Mouse (Mus musculus) heart, adult 2 months (tissue): ENCODE results near the gene Evi5l.

Experiments used
- CTCF ChIP-seq: fragments of 200-600 bp; IDR thresholded peaks from 2 replicates; pipeline ENCODE4 v1.8.1; 2022; ENCODE audit warnings: antibody characterized with exemption, mild to moderate bottlenecking, moderate library complexity
- POLR2A ChIP-seq: fragments of 200-500 bp; IDR thresholded peaks from 2 replicates; pipeline ENCODE4 v1.6.1; 2011; ENCODE audit warnings: mild to moderate bottlenecking, low read depth, low read length, control low read depth; ENCODE audit not compliant: insufficient read depth

DNA sequence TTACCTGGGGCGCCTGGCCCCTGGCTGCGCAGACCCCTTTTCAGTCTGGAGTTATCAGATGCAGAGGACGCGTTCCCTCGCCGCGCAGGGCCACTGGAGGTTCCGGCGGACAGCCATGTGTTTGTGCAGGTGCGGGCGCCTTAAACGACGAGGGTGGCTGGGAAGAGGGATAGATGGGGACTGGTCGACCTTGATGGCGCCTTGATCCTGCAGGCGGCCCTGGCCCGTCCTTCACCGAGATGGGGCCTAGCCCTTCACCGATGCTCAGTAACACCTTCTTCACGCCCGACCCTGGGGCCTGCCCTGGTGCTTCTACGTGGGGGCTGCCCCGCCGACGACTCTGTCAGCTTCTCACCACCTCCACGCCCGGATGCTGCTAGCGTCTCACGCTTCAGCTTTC, 82.8 kb downstream of the Evi5l start:
- no peak for TF ChIP-seq POLR2A
- TF ChIP-seq CTCF, result no peak
